Mouse (Mus musculus): Measurements from ENCODE around the gene Babam2. TPM values are rescaled to one million over a fixed set of nuclear protein-coding genes. Genes with fewer than 3 reads are reported as not detected.
"Not testable (repeated sequence)": the region's sequence is repeated elsewhere in the genome, so short reads cannot be mapped to it uniquely, and the experiment has no call there.

Gene Babam2
- polyA plus RNA-seq, 1 experiment from 2014 or later, result 32.3 TPM

DNA sequence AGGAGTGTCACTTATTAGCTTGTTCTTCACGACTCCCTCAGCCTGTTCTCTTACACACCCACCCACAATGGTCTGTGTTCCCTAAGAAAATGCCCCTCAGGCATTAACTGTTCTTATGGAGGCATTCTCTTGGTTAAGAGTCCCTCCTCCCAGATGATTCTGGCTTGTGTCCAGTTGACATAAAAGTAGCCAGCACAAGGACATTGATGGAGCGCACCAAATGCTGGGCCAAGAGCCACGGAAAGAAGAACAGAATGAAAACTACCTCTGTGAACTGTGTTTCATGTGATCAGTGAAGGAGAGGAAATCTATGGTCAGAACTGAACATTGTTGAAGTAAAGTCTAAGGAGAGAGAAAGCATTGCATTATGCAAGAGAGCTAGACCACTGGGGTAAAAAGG lies 89.7 kb downstream of the Babam2 start:
- Histone ChIP-seq H3K27ac (ENCODE audit: low read depth, low read length) (no peak overlapping the region), H3K4me2 (ENCODE audit: low read length) (no peak overlapping the region), H3K27me3 (replicated peaks; ENCODE audit: control insufficient read depth, insufficient read depth, low read length) (no peaks in the 10 kb centered on the region), H3K36me3 (ENCODE audit: control insufficient read depth, insufficient read depth, low read length) (no peaks in the 10 kb centered on the region), H3K4me3 (ENCODE audit: low read depth, low read length) (no peak overlapping the region), H3K4me1 (ENCODE audit: control insufficient read depth, insufficient read depth, low read length) (peaks cover 4% of the 10 kb centered on the region), H3K9me3 (replicated peaks; ENCODE audit: control insufficient read depth, low read length) (no peaks in the 10 kb centered on the region), H3K9ac (ENCODE audit: low read length) (no peak overlapping the region)
- DNase-seq (ENCODE audit: low spot score) (no peak), ATAC-seq (no peak)
- 70% methylated on average over 3 of the region's 3 CpGs for WGBS

- H3K4me2 ChIP-seq (ENCODE audit: low read length), result no peak overlapping the region
- H3K9me3 ChIP-seq (replicated peaks; ENCODE audit: control insufficient read depth, low read length), result no peaks in the 10 kb centered on the region
- no peak overlapping the region for H3K27ac ChIP-seq (ENCODE audit: low read depth, low read length)
- peaks cover 4% of the 10 kb centered on the region for H3K4me1 ChIP-seq (ENCODE audit: control insufficient read depth, insufficient read depth, low read length)
- DNase-seq (ENCODE audit: low spot score), result no peak
- no peak overlapping the region for H3K9ac ChIP-seq (ENCODE audit: low read length)
- ATAC-seq, result no peak
- no peaks in the 10 kb centered on the region for H3K27me3 ChIP-seq (replicated peaks; ENCODE audit: control insufficient read depth, insufficient read depth, low read length)
- no peak overlapping the region for H3K4me3 ChIP-seq (ENCODE audit: low read depth, low read length)
- WGBS, result 92% methylated on average over 3 of the region's 3 CpGs
- H3K36me3 ChIP-seq (ENCODE audit: control insufficient read depth, insufficient read depth, low read length), result no peaks in the 10 kb centered on the region
These were observed 90.1 kb downstream of the Babam2 start for GRCm38 (mm10) chr5:31787622-31788021.

DNA sequence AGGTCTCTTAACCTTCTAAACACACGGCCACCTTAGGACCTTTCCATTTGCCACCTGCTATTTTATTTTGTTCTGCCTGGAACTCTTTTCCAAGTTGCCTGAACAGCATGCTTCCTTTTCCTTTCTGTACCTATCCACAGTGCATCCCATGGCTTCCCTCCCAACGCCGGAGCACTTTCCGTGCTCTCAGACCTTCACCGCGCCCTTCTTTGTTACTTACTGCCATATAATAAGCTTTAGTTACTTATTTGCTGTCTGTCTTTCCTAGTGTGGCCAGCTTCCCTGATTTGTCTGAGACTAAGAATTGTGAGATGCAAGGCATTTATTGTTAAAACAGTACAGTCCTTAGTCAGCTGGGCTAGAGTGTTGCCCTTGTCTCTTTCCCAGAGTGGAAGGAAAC lies 94.9 kb downstream of the Babam2 start:
- H3K27ac ChIP-seq (ENCODE audit: low read depth, low read length), result no peak overlapping the region
- H3K4me2 ChIP-seq (ENCODE audit: low read length), result no peak overlapping the region
- H3K27me3 ChIP-seq (replicated peaks; ENCODE audit: control insufficient read depth, insufficient read depth, low read length), result no peaks in the 10 kb centered on the region
- no peak overlapping the region for H3K4me3 ChIP-seq (ENCODE audit: low read depth, low read length)
- no peaks in the 10 kb centered on the region for H3K4me1 ChIP-seq (ENCODE audit: control insufficient read depth, insufficient read depth, low read length)
- ATAC-seq (no peak), DNase-seq (ENCODE audit: low spot score) (no peak)
- H3K36me3 ChIP-seq (ENCODE audit: control insufficient read depth, insufficient read depth, low read length), result no peaks in the 10 kb centered on the region
- no peaks in the 10 kb centered on the region for H3K9me3 ChIP-seq (replicated peaks; ENCODE audit: control insufficient read depth, low read length)
- 88% methylated on average over 6 of the region's 6 CpGs for WGBS
- H3K9ac ChIP-seq (ENCODE audit: low read length), result no peak overlapping the region

- Histone ChIP-seq H3K36me3 (ENCODE audit: control insufficient read depth, insufficient read depth, low read length) (no peaks in the 10 kb centered on the region), H3K9ac (ENCODE audit: low read length) (no peak overlapping the region), H3K4me1 (ENCODE audit: control insufficient read depth, insufficient read depth, low read length) (no peaks in the 10 kb centered on the region), H3K27me3 (replicated peaks; ENCODE audit: control insufficient read depth, insufficient read depth, low read length) (no peaks in the 10 kb centered on the region), H3K4me3 (ENCODE audit: low read depth, low read length) (no peak overlapping the region), H3K9me3 (replicated peaks; ENCODE audit: control insufficient read depth, low read length) (no peaks in the 10 kb centered on the region), H3K4me2 (ENCODE audit: low read length) (no peak overlapping the region), H3K27ac (ENCODE audit: low read depth, low read length) (no peak overlapping the region)
- ATAC-seq, result no peak
- no peak for DNase-seq (ENCODE audit: low spot score)
- WGBS, result 79% methylated on average over 8 of the region's 8 CpGs
These were observed 95.4 kb downstream of the Babam2 start for GRCm38 (mm10) chr5:31792863-31793262.

DNA sequence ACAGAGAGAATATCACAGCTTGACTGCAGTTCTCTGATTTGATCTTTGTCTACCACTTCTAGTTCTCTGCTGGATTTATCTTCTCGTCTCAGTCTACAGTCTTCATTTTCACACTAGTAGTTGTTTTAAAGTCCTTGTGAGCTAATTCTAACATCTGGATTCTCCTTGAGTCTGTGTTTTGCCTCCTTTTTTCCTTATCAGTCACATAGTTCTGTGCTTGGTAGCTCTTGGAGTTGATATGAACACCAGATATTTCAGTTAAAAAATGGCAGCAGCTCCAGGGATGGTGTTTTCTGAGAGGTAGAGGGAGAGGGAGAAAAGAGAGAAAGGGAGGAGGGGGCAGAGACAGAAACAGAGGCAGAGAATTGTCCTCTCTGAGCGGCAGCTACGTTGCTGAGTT lies 97.9 kb downstream of the Babam2 start:
- Histone ChIP-seq H3K4me1 (ENCODE audit: control insufficient read depth, insufficient read depth, low read length) (no peaks in the 10 kb centered on the region), H3K27ac (ENCODE audit: low read depth, low read length) (no peak overlapping the region), H3K4me2 (ENCODE audit: low read length) (no peak overlapping the region), H3K9me3 (replicated peaks; ENCODE audit: control insufficient read depth, low read length) (no peaks in the 10 kb centered on the region), H3K9ac (ENCODE audit: low read length) (no peak overlapping the region), H3K4me3 (ENCODE audit: low read depth, low read length) (no peak overlapping the region), H3K36me3 (ENCODE audit: control insufficient read depth, insufficient read depth, low read length) (no peaks in the 10 kb centered on the region), H3K27me3 (replicated peaks; ENCODE audit: control insufficient read depth, insufficient read depth, low read length) (no peaks in the 10 kb centered on the region)
- no peak for ATAC-seq
- 93% methylated on average over 3 of the region's 3 CpGs for WGBS
- no peak for DNase-seq (ENCODE audit: low spot score)

DNA sequence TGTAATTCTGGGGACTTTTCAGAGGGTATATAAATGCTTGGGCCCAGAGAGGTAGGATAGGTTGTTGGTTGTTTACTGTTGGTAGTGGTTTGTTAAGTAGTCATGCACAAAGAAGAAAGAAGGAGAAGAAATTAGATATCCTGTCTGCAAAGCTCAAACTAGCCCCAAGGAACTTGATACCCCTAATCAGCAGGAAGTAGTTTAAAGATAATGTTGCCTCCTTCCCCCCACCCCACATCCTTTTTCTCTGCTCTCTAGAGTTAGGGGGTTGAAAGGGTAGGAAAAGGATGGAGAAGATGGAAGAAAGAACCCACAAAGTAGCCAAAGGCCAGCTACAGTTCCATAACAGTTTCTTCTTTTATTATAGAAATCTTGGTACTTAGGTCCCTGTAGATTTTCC lies 99.5 kb downstream of the Babam2 start:
- H3K27me3 ChIP-seq (replicated peaks; ENCODE audit: control insufficient read depth, insufficient read depth, low read length), result no peaks in the 10 kb centered on the region
- no peak overlapping the region for H3K27ac ChIP-seq (ENCODE audit: low read depth, low read length)
- no peak overlapping the region for H3K4me3 ChIP-seq (ENCODE audit: low read depth, low read length)
- ATAC-seq, result no peak
- H3K4me2 ChIP-seq (ENCODE audit: low read length), result no peak overlapping the region
- no peaks in the 10 kb centered on the region for H3K9me3 ChIP-seq (replicated peaks; ENCODE audit: control insufficient read depth, low read length)
- H3K9ac ChIP-seq (ENCODE audit: low read length), result no peak overlapping the region
- DNase-seq (ENCODE audit: low spot score), result no peak
- H3K4me1 ChIP-seq (ENCODE audit: control insufficient read depth, insufficient read depth, low read length), result no peaks in the 10 kb centered on the region
- no peaks in the 10 kb centered on the region for H3K36me3 ChIP-seq (ENCODE audit: control insufficient read depth, insufficient read depth, low read length)

- not testable (repeated sequence) for H3K36me3 ChIP-seq (ENCODE audit: control insufficient read depth, insufficient read depth, low read length); H3K9me3 ChIP-seq (replicated peaks; ENCODE audit: control insufficient read depth, low read length); H3K9ac ChIP-seq (ENCODE audit: low read length); H3K4me3 ChIP-seq (ENCODE audit: low read depth, low read length); H3K27me3 ChIP-seq (replicated peaks; ENCODE audit: control insufficient read depth, insufficient read depth, low read length); ATAC-seq; DNase-seq (ENCODE audit: low spot score); H3K27ac ChIP-seq (ENCODE audit: low read depth, low read length); H3K4me2 ChIP-seq (ENCODE audit: low read length); H3K4me1 ChIP-seq (ENCODE audit: control insufficient read depth, insufficient read depth, low read length)
- 90% methylated on average over 8 of the region's 8 CpGs for WGBS
These were observed 106.7 kb downstream of the Babam2 start for GRCm38 (mm10) chr5:31804211-31804610.

DNA sequence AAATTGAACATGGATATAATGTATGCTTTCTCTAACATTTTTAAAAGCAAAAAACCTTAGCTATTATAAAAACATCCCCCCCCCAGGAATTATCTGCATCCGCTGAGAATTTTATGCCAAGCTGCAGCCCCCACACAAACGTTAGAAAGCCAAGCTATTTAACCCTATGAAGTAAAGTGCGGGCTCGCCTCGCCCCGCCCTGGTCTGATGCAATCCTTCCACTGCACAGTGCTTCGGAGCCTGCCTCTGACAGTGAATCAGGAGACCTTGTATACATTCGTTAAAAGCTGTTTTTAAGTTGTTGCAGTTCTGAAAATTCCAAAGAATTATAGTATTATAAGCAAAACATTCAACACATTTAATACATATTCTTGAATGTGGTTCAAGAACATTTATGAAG lies 107.3 kb downstream of the Babam2 start:
- Histone ChIP-seq H3K36me3 (ENCODE audit: control insufficient read depth, insufficient read depth, low read length) (no peaks in the 10 kb centered on the region), H3K9me3 (replicated peaks; ENCODE audit: control insufficient read depth, low read length) (no peaks in the 10 kb centered on the region), H3K9ac (ENCODE audit: low read length) (no peak overlapping the region), H3K4me1 (ENCODE audit: control insufficient read depth, insufficient read depth, low read length) (no peaks in the 10 kb centered on the region), H3K4me2 (ENCODE audit: low read length) (no peak overlapping the region), H3K27ac (ENCODE audit: low read depth, low read length) (no peak overlapping the region), H3K4me3 (ENCODE audit: low read depth, low read length) (no peak overlapping the region), H3K27me3 (replicated peaks; ENCODE audit: control insufficient read depth, insufficient read depth, low read length) (no peaks in the 10 kb centered on the region)
- WGBS, result 51% methylated on average over 8 of the region's 8 CpGs
- ATAC-seq (no peak), DNase-seq (ENCODE audit: low spot score) (no peak)

DNA sequence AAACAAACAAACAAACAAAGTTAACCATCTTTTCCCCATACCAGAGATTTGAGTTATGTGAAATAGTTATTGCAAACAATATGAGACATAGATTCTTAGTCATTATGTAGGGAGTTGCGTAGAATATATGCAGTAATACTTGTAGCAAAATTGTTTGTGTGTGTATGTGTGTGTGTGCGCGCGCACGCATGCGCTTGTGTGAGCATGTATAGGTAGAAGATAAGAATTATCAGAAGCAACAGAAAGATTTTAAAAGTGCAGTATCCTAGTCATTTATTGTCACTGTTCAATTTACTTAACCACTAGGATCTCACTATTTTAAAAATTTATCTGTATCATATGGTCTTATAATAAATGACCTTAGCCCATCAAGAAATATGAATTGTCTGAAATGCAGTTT lies 109.8 kb downstream of the Babam2 start:
- H3K36me3 ChIP-seq (ENCODE audit: control insufficient read depth, insufficient read depth, low read length), result no peaks in the 10 kb centered on the region
- H3K27ac ChIP-seq (ENCODE audit: low read depth, low read length), result no peak overlapping the region
- H3K9me3 ChIP-seq (replicated peaks; ENCODE audit: control insufficient read depth, low read length), result no peaks in the 10 kb centered on the region
- no peak for DNase-seq (ENCODE audit: low spot score)
- WGBS, result 98% methylated on average over 6 of the region's 6 CpGs
- no peaks in the 10 kb centered on the region for H3K27me3 ChIP-seq (replicated peaks; ENCODE audit: control insufficient read depth, insufficient read depth, low read length)
- ATAC-seq, result no peak
- no peak overlapping the region for H3K4me2 ChIP-seq (ENCODE audit: low read length)
- H3K4me3 ChIP-seq (ENCODE audit: low read depth, low read length), result no peak overlapping the region
- H3K4me1 ChIP-seq (ENCODE audit: control insufficient read depth, insufficient read depth, low read length), result peaks cover 6% of the 10 kb centered on the region
- no peak overlapping the region for H3K9ac ChIP-seq (ENCODE audit: low read length)

GRCm38 (mm10) chr5:31808271-31808670 lies 110.8 kb downstream of the Babam2 start:
- ATAC-seq, result no peak
- Histone ChIP-seq H3K27me3 (replicated peaks; ENCODE audit: control insufficient read depth, insufficient read depth, low read length) (no peaks in the 10 kb centered on the region), H3K9me3 (replicated peaks; ENCODE audit: control insufficient read depth, low read length) (no peaks in the 10 kb centered on the region), H3K27ac (ENCODE audit: low read depth, low read length) (no peak overlapping the region), H3K4me2 (ENCODE audit: low read length) (no peak overlapping the region), H3K36me3 (ENCODE audit: control insufficient read depth, insufficient read depth, low read length) (no peaks in the 10 kb centered on the region), H3K9ac (ENCODE audit: low read length) (no peak overlapping the region), H3K4me3 (ENCODE audit: low read depth, low read length) (no peak overlapping the region), H3K4me1 (ENCODE audit: control insufficient read depth, insufficient read depth, low read length) (peaks cover 6% of the 10 kb centered on the region)
- DNase-seq (ENCODE audit: low spot score), result peak; percentile 57
- WGBS, result 53% methylated on average over 2 of the region's 2 CpGs

All from forebrain, embryonic 14.5 days (tissue).